Mouse (Mus musculus): ENCODE results near the gene Wipf2. TPM values are rescaled to one million over a fixed set of nuclear protein-coding genes. Genes with fewer than 3 reads are reported as not detected.
"Not testable (repeated sequence)": the region's sequence is repeated elsewhere in the genome, so short reads cannot be mapped to it uniquely, and the experiment has no call there.

The Wipf2 gene
- polyA plus RNA-seq, 1 experiment from 2014 or later, result 6.3 TPM

DNA sequence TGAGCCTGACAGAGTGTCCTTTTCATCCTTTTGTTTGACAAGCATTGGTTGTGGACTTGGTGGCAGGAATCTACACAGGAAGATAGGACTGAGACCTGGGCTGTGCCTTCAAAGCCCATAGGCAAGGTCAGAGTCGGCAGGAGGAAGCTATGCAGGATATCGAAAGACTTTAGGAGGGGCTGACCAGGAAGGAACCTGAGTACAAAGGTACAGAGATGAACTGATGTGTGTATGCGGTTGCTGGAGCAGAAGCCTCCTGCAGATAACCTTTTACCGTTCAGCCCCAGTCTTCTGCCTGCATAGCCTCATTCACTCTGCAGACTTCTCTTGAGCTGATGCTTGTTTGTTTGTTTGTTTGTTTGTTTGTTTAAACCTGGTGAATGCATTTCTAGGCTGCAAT is 42.1 kb downstream of the Wipf2 start:
- ATAC-seq (ENCODE audit: insufficient number of reproducible peaks, low FRiP score, low TSS enrichment, low read depth), result no peak
- peaks cover 11% of the 10 kb centered on the region for H3K36me3 ChIP-seq (ENCODE audit: control insufficient read depth, insufficient read depth, low read length)
- H3K27ac ChIP-seq (replicated peaks; ENCODE audit: low read depth, low read length), result no peak overlapping the region
- H3K27me3 ChIP-seq (ENCODE audit: control insufficient read depth, insufficient read depth, low read length), result no peaks in the 10 kb centered on the region
- WGBS, result 89% methylated on average over 4 of the region's 4 CpGs
- H3K4me3 ChIP-seq (ENCODE audit: low read depth, low read length), result no peak overlapping the region
- H3K9ac ChIP-seq (ENCODE audit: low read length), result no peak overlapping the region
- H3K4me1 ChIP-seq (ENCODE audit: control insufficient read depth, insufficient read depth, low read length), result peaks cover 18% of the 10 kb centered on the region
- H3K9me3 ChIP-seq (ENCODE audit: control insufficient read depth, low read length), result no peaks in the 10 kb centered on the region
- no peak for DNase-seq (ENCODE audit: low spot score)
- H3K4me2 ChIP-seq (ENCODE audit: low read depth, severe bottlenecking), result no peak overlapping the region

- Histone ChIP-seq H3K9me3 (ENCODE audit: control insufficient read depth, low read length) (no peaks in the 10 kb centered on the region), H3K9ac (ENCODE audit: low read length) (peak overlapping the region; percentile 12; the same call in 1 of the 2 replicates), H3K4me3 (ENCODE audit: low read depth, low read length) (no peak overlapping the region; the same call in 1 of the 2 replicates), H3K4me1 (ENCODE audit: control insufficient read depth, insufficient read depth, low read length) (peaks cover 18% of the 10 kb centered on the region), H3K27ac (replicated peaks; ENCODE audit: low read depth, low read length) (no peak overlapping the region), H3K4me2 (ENCODE audit: low read depth, severe bottlenecking) (peak overlapping the region; percentile 88), H3K36me3 (ENCODE audit: control insufficient read depth, insufficient read depth, low read length) (peaks cover 15% of the 10 kb centered on the region), H3K27me3 (ENCODE audit: control insufficient read depth, insufficient read depth, low read length) (no peaks in the 10 kb centered on the region)
- 59% methylated on average over 5 of the region's 5 CpGs for WGBS
- DNase-seq (ENCODE audit: low spot score) (no peak), ATAC-seq (ENCODE audit: insufficient number of reproducible peaks, low FRiP score, low TSS enrichment, low read depth) (no peak; the same call in 1 of the 2 replicates)
These were observed 43.6 kb downstream of the Wipf2 start for GRCm38 (mm10) chr11:98907063-98907436.

DNA sequence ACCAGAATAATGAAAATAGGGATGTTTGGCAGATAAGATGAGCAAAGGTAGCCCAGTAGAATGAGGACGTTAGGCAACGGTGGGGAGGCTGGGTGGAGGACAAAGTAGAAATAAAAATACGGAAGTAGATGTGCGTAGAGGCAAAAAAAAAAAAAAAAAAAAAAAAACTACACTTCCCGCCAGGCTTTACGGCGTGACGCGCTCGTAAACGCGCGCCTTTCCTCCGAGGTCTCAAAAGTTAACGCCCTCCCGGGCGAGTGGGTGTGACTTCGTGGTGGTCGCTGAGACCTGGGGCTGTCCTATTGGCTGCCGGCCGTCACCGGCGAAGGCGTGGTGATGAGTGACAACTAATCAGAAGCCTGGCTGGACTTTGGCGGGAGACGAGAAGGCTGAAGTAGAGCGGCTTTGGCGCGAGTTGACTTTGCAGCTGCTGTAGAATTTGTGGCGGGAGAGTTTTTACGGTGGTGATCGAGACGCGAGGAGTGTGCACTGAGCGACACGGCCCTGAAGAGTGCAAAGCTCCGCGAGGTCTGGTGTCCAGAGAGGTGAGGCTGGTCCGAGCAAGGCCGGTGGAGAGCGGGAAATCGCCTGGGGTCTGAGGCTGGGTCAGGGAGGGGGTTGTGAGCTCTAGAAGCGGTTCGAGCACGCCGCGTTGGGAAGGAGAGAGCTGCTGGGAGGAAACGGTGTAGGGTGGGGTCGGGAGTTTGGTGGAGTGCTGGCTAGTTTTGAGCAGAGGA is 44.2 kb downstream of the Wipf2 start, which contains the start of gene Cdc6:
Gene Cdc6 (plus strand): TSS at position 365 of the 737 bp plus-strand sequence.
- peak within 1 kb of the TSS; percentile 45 for H3K27ac ChIP-seq (replicated peaks; ENCODE audit: low read depth, low read length)
- WGBS, result under 1% methylated on average over 49 of the region's 49 CpGs
- DNase-seq (ENCODE audit: low spot score) (peak; percentile 97), ATAC-seq (ENCODE audit: insufficient number of reproducible peaks, low FRiP score, low TSS enrichment, low read depth) (peak; percentile 96)
- peaks cover 14% of the 10 kb centered on the region for H3K4me1 ChIP-seq (ENCODE audit: control insufficient read depth, insufficient read depth, low read length)
- peak within 1 kb of the TSS; percentile 88 for H3K4me2 ChIP-seq (ENCODE audit: low read depth, severe bottlenecking)
- H3K9me3 ChIP-seq (ENCODE audit: control insufficient read depth, low read length), result no peaks in the 10 kb centered on the region
- H3K9ac ChIP-seq (ENCODE audit: low read length), result peak within 1 kb of the TSS; percentile 56
- no peaks in the 10 kb centered on the region for H3K27me3 ChIP-seq (ENCODE audit: control insufficient read depth, insufficient read depth, low read length)
- H3K36me3 ChIP-seq (ENCODE audit: control insufficient read depth, insufficient read depth, low read length), result peaks cover 12% of the 10 kb centered on the region
- H3K4me3 ChIP-seq (ENCODE audit: low read depth, low read length), result peak within 1 kb of the TSS; percentile 60

DNA sequence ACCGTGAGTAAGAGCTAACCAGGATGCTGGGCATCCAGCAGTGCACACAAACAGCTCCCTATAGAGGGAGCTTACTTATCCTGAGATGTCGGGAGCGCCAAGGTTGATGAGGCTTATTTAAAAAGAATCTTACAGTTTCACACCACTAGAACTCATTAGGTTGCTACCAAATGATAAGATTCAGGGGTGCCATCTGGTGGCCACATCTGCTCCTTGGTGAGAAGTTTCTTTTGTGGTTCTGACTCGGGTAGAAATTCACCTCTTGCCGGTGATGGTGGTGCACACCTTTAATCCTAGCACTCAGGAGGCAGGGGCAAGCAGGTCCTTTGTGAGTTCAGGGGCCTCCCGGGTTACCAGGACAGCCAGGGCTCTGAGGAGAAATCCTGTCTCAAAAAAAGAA is 46.2 kb downstream of the Wipf2 start:
- no peaks in the 10 kb centered on the region for H3K27me3 ChIP-seq (ENCODE audit: control insufficient read depth, insufficient read depth, low read length)
- H3K4me1 ChIP-seq (ENCODE audit: control insufficient read depth, insufficient read depth, low read length), result peaks cover 5% of the 10 kb centered on the region; the same call in 1 of the 2 replicates
- H3K4me3 ChIP-seq (ENCODE audit: low read depth, low read length), result no peak overlapping the region
- no peak overlapping the region; the same call in 1 of the 2 replicates for H3K4me2 ChIP-seq (ENCODE audit: low read depth, severe bottlenecking)
- peak; percentile 62 for DNase-seq (ENCODE audit: low spot score)
- H3K27ac ChIP-seq (replicated peaks; ENCODE audit: low read depth, low read length), result no peak overlapping the region
- 64% methylated on average over 6 of the region's 6 CpGs for WGBS
- no peaks in the 10 kb centered on the region for H3K9me3 ChIP-seq (ENCODE audit: control insufficient read depth, low read length)
- ATAC-seq (ENCODE audit: insufficient number of reproducible peaks, low FRiP score, low TSS enrichment, low read depth), result no peak
- H3K36me3 ChIP-seq (ENCODE audit: control insufficient read depth, insufficient read depth, low read length), result peaks cover 23% of the 10 kb centered on the region
- H3K9ac ChIP-seq (ENCODE audit: low read length), result no peak overlapping the region

DNA sequence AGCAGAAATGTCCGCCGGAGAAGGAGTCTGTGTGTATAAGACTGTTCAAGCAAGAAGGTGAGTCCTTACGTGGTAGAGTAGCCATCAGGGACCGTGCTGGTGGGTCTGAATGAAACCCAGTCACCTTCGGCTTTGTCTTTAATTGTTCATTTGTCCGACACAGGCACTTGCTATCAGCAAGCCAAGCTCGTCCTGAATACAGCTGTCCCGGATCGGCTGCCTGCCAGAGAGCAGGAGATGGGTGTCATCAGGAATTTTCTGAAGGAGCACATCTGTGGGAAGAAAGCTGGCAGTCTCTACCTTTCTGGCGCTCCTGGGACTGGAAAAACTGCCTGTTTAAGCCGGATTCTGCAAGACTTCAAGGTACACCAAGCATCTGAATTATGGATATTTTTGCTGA is 47.0 kb downstream of the Wipf2 start:
- Histone ChIP-seq H3K4me1 (ENCODE audit: control insufficient read depth, insufficient read depth, low read length) (peaks cover 5% of the 10 kb centered on the region; the same call in 1 of the 2 replicates), H3K9ac (ENCODE audit: low read length) (no peak overlapping the region), H3K4me3 (ENCODE audit: low read depth, low read length) (no peak overlapping the region), H3K9me3 (ENCODE audit: control insufficient read depth, low read length) (no peaks in the 10 kb centered on the region), H3K27ac (replicated peaks; ENCODE audit: low read depth, low read length) (no peak overlapping the region), H3K4me2 (ENCODE audit: low read depth, severe bottlenecking) (no peak overlapping the region), H3K36me3 (ENCODE audit: control insufficient read depth, insufficient read depth, low read length) (peaks cover 27% of the 10 kb centered on the region), H3K27me3 (ENCODE audit: control insufficient read depth, insufficient read depth, low read length) (no peaks in the 10 kb centered on the region)
- no peak for DNase-seq (ENCODE audit: low spot score)
- WGBS, result 92% methylated on average over 11 of the region's 11 CpGs
- ATAC-seq (ENCODE audit: insufficient number of reproducible peaks, low FRiP score, low TSS enrichment, low read depth), result no peak

GRCm38 (mm10) chr11:98911498-98911897 is 48.1 kb downstream of the Wipf2 start:
- H3K27me3 ChIP-seq (ENCODE audit: control insufficient read depth, insufficient read depth, low read length), result no peaks in the 10 kb centered on the region
- no peaks in the 10 kb centered on the region for H3K9me3 ChIP-seq (ENCODE audit: control insufficient read depth, low read length)
- H3K4me2 ChIP-seq (ENCODE audit: low read depth, severe bottlenecking), result no peak overlapping the region
- no peak for ATAC-seq (ENCODE audit: insufficient number of reproducible peaks, low FRiP score, low TSS enrichment, low read depth)
- H3K27ac ChIP-seq (replicated peaks; ENCODE audit: low read depth, low read length), result no peak overlapping the region
- no peak for DNase-seq (ENCODE audit: low spot score)
- H3K9ac ChIP-seq (ENCODE audit: low read length), result no peak overlapping the region
- peaks cover 34% of the 10 kb centered on the region for H3K36me3 ChIP-seq (ENCODE audit: control insufficient read depth, insufficient read depth, low read length)
- 91% methylated on average over 5 of the region's 5 CpGs for WGBS
- H3K4me3 ChIP-seq (ENCODE audit: low read depth, low read length), result no peak overlapping the region
- H3K4me1 ChIP-seq (ENCODE audit: control insufficient read depth, insufficient read depth, low read length), result peaks cover 5% of the 10 kb centered on the region; the same call in 1 of the 2 replicates

GRCm38 (mm10) chr11:98914196-98914595 is 50.8 kb downstream of the Wipf2 start:
- no peak overlapping the region for H3K9ac ChIP-seq (ENCODE audit: low read length)
- no peaks in the 10 kb centered on the region for H3K27me3 ChIP-seq (ENCODE audit: control insufficient read depth, insufficient read depth, low read length)
- H3K27ac ChIP-seq (replicated peaks; ENCODE audit: low read depth, low read length), result 0 out of 2 replicates have a peak overlapping the region, but pooled peaks have one; percentile 14
- no peaks in the 10 kb centered on the region for H3K4me1 ChIP-seq (ENCODE audit: control insufficient read depth, insufficient read depth, low read length)
- H3K4me3 ChIP-seq (ENCODE audit: low read depth, low read length), result no peak overlapping the region
- peaks cover 36% of the 10 kb centered on the region for H3K36me3 ChIP-seq (ENCODE audit: control insufficient read depth, insufficient read depth, low read length)
- no peaks in the 10 kb centered on the region for H3K9me3 ChIP-seq (ENCODE audit: control insufficient read depth, low read length)
- 70% methylated on average over 11 of the region's 11 CpGs for WGBS
- DNase-seq (ENCODE audit: low spot score) (no peak), ATAC-seq (ENCODE audit: insufficient number of reproducible peaks, low FRiP score, low TSS enrichment, low read depth) (no peak)
- no peak overlapping the region for H3K4me2 ChIP-seq (ENCODE audit: low read depth, severe bottlenecking)

DNA sequence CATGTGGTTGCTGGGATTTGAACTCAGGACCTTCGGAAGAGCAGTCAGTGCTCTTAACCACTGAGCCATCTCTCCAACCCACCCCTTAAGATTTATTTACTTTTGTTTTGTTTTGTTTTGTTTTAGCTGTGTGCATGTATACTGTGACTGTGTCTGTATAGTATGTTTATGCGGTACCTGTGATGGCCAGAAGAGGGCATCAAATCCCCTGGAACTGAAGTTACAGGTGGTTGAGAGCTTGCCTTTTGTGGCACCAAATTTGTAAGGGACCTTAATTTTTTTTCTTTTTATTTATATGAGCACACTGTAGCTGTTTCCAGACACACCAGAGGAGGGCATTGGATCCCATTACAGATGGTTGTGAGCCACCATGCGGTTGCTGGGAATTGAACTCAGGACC is 52.9 kb downstream of the Wipf2 start:
- not testable (repeated sequence) for H3K4me3 ChIP-seq (ENCODE audit: low read depth, low read length); DNase-seq (ENCODE audit: low spot score); H3K9me3 ChIP-seq (ENCODE audit: control insufficient read depth, low read length); ATAC-seq (ENCODE audit: insufficient number of reproducible peaks, low FRiP score, low TSS enrichment, low read depth); H3K27me3 ChIP-seq (ENCODE audit: control insufficient read depth, insufficient read depth, low read length); H3K4me2 ChIP-seq (ENCODE audit: low read depth, severe bottlenecking); H3K4me1 ChIP-seq (ENCODE audit: control insufficient read depth, insufficient read depth, low read length); H3K27ac ChIP-seq (replicated peaks; ENCODE audit: low read depth, low read length); H3K9ac ChIP-seq (ENCODE audit: low read length)
- peaks cover 35% of the 10 kb centered on the region for H3K36me3 ChIP-seq (ENCODE audit: control insufficient read depth, insufficient read depth, low read length)
- 96% methylated on average over 3 of the region's 3 CpGs for WGBS

All from limb, embryonic 11.5 days (tissue).